Mouse (Mus musculus): ENCODE measurements around the gene Olfr922. TPM values are rescaled to one million over a fixed set of nuclear protein-coding genes. Genes with fewer than 3 reads are reported as not detected.

The Olfr922 gene
- total and polyA plus RNA-seq, 3 experiments: not detected

Other genes starting within 250 kb of the Olfr922 start
- gene Olfr912, start 234.4 kb upstream of the Olfr922 start, total RNA-seq (2012; rRNA removed): not detected in 2 replicates
- not detected for gene Olfr912, start 234.4 kb upstream of the Olfr922 start, polyA plus RNA-seq (2012; ENCODE audit: insufficient read depth in 1 of 2, insufficient read length in 2 of 2, low read depth in 1 of 2, low replicate concordance in 2 of 2, missing spikeins in 1 of 2)
- not detected in 2 replicates for gene Olfr913, start 221.9 kb upstream of the Olfr922 start, total RNA-seq (2012; rRNA removed)
- gene Olfr913, start 221.9 kb upstream of the Olfr922 start, polyA plus RNA-seq (2012; ENCODE audit: insufficient read depth in 1 of 2, insufficient read length in 2 of 2, low read depth in 1 of 2, low replicate concordance in 2 of 2, missing spikeins in 1 of 2): not detected
- gene Olfr914, start 209.5 kb upstream of the Olfr922 start, total RNA-seq (2012; rRNA removed): not detected in 2 replicates
- gene Olfr914, start 209.5 kb upstream of the Olfr922 start, polyA plus RNA-seq (2012; ENCODE audit: insufficient read depth in 1 of 2, insufficient read length in 2 of 2, low read depth in 1 of 2, low replicate concordance in 2 of 2, missing spikeins in 1 of 2): not detected
- gene Olfr916, start 154.7 kb upstream of the Olfr922 start, total RNA-seq (2012; rRNA removed): not detected in 2 replicates
- gene Olfr916, start 154.7 kb upstream of the Olfr922 start, polyA plus RNA-seq (2012; ENCODE audit: insufficient read depth in 1 of 2, insufficient read length in 2 of 2, low read depth in 1 of 2, low replicate concordance in 2 of 2, missing spikeins in 1 of 2): not detected
- gene Olfr917, start 148.8 kb upstream of the Olfr922 start, total RNA-seq (2012; rRNA removed): not detected in 2 replicates
- gene Olfr917, start 148.8 kb upstream of the Olfr922 start, polyA plus RNA-seq (2012; ENCODE audit: insufficient read depth in 1 of 2, insufficient read length in 2 of 2, low read depth in 1 of 2, low replicate concordance in 2 of 2, missing spikeins in 1 of 2): not detected
- gene Olfr918, start 140.0 kb upstream of the Olfr922 start, total RNA-seq (2012; rRNA removed): not detected in 2 replicates
- gene Olfr918, start 140.0 kb upstream of the Olfr922 start, polyA plus RNA-seq (2012; ENCODE audit: insufficient read depth in 1 of 2, insufficient read length in 2 of 2, low read depth in 1 of 2, low replicate concordance in 2 of 2, missing spikeins in 1 of 2): under 1 TPM in 1 of 2 experiments, not detected in 1; 0.03 TPM
- gene Olfr919, start 110.9 kb upstream of the Olfr922 start, total RNA-seq (2012; rRNA removed): not detected in 2 replicates
- not detected for gene Olfr919, start 110.9 kb upstream of the Olfr922 start, polyA plus RNA-seq (2012; ENCODE audit: insufficient read depth in 1 of 2, insufficient read length in 2 of 2, low read depth in 1 of 2, low replicate concordance in 2 of 2, missing spikeins in 1 of 2)
- 4.1 and 5.2 TPM in 2 replicates for gene Vwa5a, start 96.3 kb upstream of the Olfr922 start, total RNA-seq (2012; rRNA removed)
- 1 to 10 TPM in 1 of 2 experiments, not detected in 1; 4.6 TPM for gene Vwa5a, start 96.3 kb upstream of the Olfr922 start, polyA plus RNA-seq (2012; ENCODE audit: insufficient read depth in 1 of 2, insufficient read length in 2 of 2, low read depth in 1 of 2, low replicate concordance in 2 of 2, missing spikeins in 1 of 2)
- gene Olfr920, start 62.3 kb upstream of the Olfr922 start, total RNA-seq (2012; rRNA removed): not detected in 2 replicates
- gene Olfr920, start 62.3 kb upstream of the Olfr922 start, polyA plus RNA-seq (2012; ENCODE audit: insufficient read depth in 1 of 2, insufficient read length in 2 of 2, low read depth in 1 of 2, low replicate concordance in 2 of 2, missing spikeins in 1 of 2): not detected
- gene Olfr921, start 41.5 kb upstream of the Olfr922 start, total RNA-seq (2012; rRNA removed): not detected in 2 replicates
- not detected for gene Olfr921, start 41.5 kb upstream of the Olfr922 start, polyA plus RNA-seq (2012; ENCODE audit: insufficient read depth in 1 of 2, insufficient read length in 2 of 2, low read depth in 1 of 2, low replicate concordance in 2 of 2, missing spikeins in 1 of 2)
- gene Olfr923, start 11.9 kb downstream of the Olfr922 start, total RNA-seq (2012; rRNA removed): not detected in 2 replicates
- gene Olfr923, start 11.9 kb downstream of the Olfr922 start, polyA plus RNA-seq (2012; ENCODE audit: insufficient read depth in 1 of 2, insufficient read length in 2 of 2, low read depth in 1 of 2, low replicate concordance in 2 of 2, missing spikeins in 1 of 2): not detected
- not detected in 2 replicates for gene Olfr924, start 29.8 kb downstream of the Olfr922 start, total RNA-seq (2012; rRNA removed)
- gene Olfr924, start 29.8 kb downstream of the Olfr922 start, polyA plus RNA-seq (2012; ENCODE audit: insufficient read depth in 1 of 2, insufficient read length in 2 of 2, low read depth in 1 of 2, low replicate concordance in 2 of 2, missing spikeins in 1 of 2): not detected
- gene Olfr26, start 40.4 kb downstream of the Olfr922 start, total RNA-seq (2012; rRNA removed): not detected in 2 replicates
- gene Olfr26, start 40.4 kb downstream of the Olfr922 start, polyA plus RNA-seq (2012; ENCODE audit: insufficient read depth in 1 of 2, insufficient read length in 2 of 2, low read depth in 1 of 2, low replicate concordance in 2 of 2, missing spikeins in 1 of 2): not detected
- gene Olfr926, start 62.5 kb downstream of the Olfr922 start, total RNA-seq (2012; rRNA removed): not detected in 2 replicates
- gene Olfr926, start 62.5 kb downstream of the Olfr922 start, polyA plus RNA-seq (2012; ENCODE audit: insufficient read depth in 1 of 2, insufficient read length in 2 of 2, low read depth in 1 of 2, low replicate concordance in 2 of 2, missing spikeins in 1 of 2): not detected
- not detected in 2 replicates for gene Olfr930, start 115.2 kb downstream of the Olfr922 start, total RNA-seq (2012; rRNA removed)
- gene Olfr930, start 115.2 kb downstream of the Olfr922 start, polyA plus RNA-seq (2012; ENCODE audit: insufficient read depth in 1 of 2, insufficient read length in 2 of 2, low read depth in 1 of 2, low replicate concordance in 2 of 2, missing spikeins in 1 of 2): not detected
- not detected in 2 replicates for gene Olfr933, start 157.7 kb downstream of the Olfr922 start, total RNA-seq (2012; rRNA removed)
- gene Olfr933, start 157.7 kb downstream of the Olfr922 start, polyA plus RNA-seq (2012; ENCODE audit: insufficient read depth in 1 of 2, insufficient read length in 2 of 2, low read depth in 1 of 2, low replicate concordance in 2 of 2, missing spikeins in 1 of 2): not detected
- gene Olfr934, start 173.7 kb downstream of the Olfr922 start, total RNA-seq (2012; rRNA removed): not detected in 2 replicates
- not detected for gene Olfr934, start 173.7 kb downstream of the Olfr922 start, polyA plus RNA-seq (2012; ENCODE audit: insufficient read depth in 1 of 2, insufficient read length in 2 of 2, low read depth in 1 of 2, low replicate concordance in 2 of 2, missing spikeins in 1 of 2)
- not detected in 2 replicates for gene Olfr935, start 185.1 kb downstream of the Olfr922 start, total RNA-seq (2012; rRNA removed)
- not detected for gene Olfr935, start 185.1 kb downstream of the Olfr922 start, polyA plus RNA-seq (2012; ENCODE audit: insufficient read depth in 1 of 2, insufficient read length in 2 of 2, low read depth in 1 of 2, low replicate concordance in 2 of 2, missing spikeins in 1 of 2)
- gene Olfr146, start 208.8 kb downstream of the Olfr922 start, total RNA-seq (2012; rRNA removed): not detected in 2 replicates
- gene Olfr146, start 208.8 kb downstream of the Olfr922 start, polyA plus RNA-seq (2012; ENCODE audit: insufficient read depth in 1 of 2, insufficient read length in 2 of 2, low read depth in 1 of 2, low replicate concordance in 2 of 2, missing spikeins in 1 of 2): not detected